Mouse (Mus musculus) hindbrain, embryonic 14.5 days (tissue): ENCODE measurements around the gene Nkain1. TPM values are rescaled to one million over a fixed set of nuclear protein-coding genes. Genes with fewer than 3 reads are reported as not detected.

Experiments
- ATAC-seq: fragments of 200-750 bp; cut with Nextera tagmentation; 2 replicates; pipeline ENCODE4 v1.8.0; 2017; ENCODE audit warnings: moderate number of reproducible peaks, mild to moderate bottlenecking, moderate TSS enrichment, moderate library complexity; ENCODE audit not compliant: low FRiP score
- DNase-seq: peaks from one replicate; pipeline ENCODE4 v3.0.0-alpha.2; 2015; ENCODE audit warnings: low spot score
- H3K27ac ChIP-seq: fragments of 300-500 bp; sonication (generic); 2 replicates; pipeline ENCODE4 v1.5.1; 2014; ENCODE audit warnings: mild to moderate bottlenecking, moderate library complexity
- H3K27me3 ChIP-seq: fragments of 300-500 bp; sonication (generic); 2 replicates; pipeline ENCODE4 v1.6.1; 2014; ENCODE audit warnings: mild to moderate bottlenecking, low read length, mixed read lengths; ENCODE audit not compliant: control insufficient read depth, insufficient read depth
- H3K36me3 ChIP-seq: fragments of 300-500 bp; sonication (generic); replicated peaks from 2 replicates; pipeline ENCODE4 v1.6.1; 2014; ENCODE audit not compliant: control insufficient read depth, insufficient read depth
- H3K4me1 ChIP-seq: fragments of 300-500 bp; sonication (generic); replicated peaks from 2 replicates; pipeline ENCODE4 v1.6.1; 2014; ENCODE audit warnings: antibody characterized with exemption, low read length, mixed read lengths; ENCODE audit not compliant: control insufficient read depth, insufficient read depth
- H3K4me2 ChIP-seq: fragments of 300-500 bp; sonication (generic); replicated peaks from 2 replicates; pipeline ENCODE4 v1.6.1; 2014; ENCODE audit warnings: mild to moderate bottlenecking, moderate library complexity
- H3K4me3 ChIP-seq: fragments of 300-500 bp; sonication (generic); replicated peaks from 2 replicates; pipeline ENCODE4 v1.5.1; 2014; ENCODE audit warnings: mild to moderate bottlenecking, low read length
- H3K9ac ChIP-seq: fragments of 300-500 bp; sonication (generic); 2 replicates; pipeline ENCODE4 v1.6.1; 2014
- H3K9me3 ChIP-seq: fragments of 300-500 bp; sonication (generic); 2 replicates; pipeline ENCODE4 v1.6.1; 2016; ENCODE audit warnings: low read length; ENCODE audit not compliant: control insufficient read depth
- WGBS: fragments of 180-500 bp; shearing (Covaris S2); extraction: QIAGEN DNeasy Blood & Tissue Kit; methylation state at CpG from one replicate; pipeline ENCODE4 v1.1.7; 2014; 5-methylcytosine and 5-hydroxymethylcytosine counted together
- polyA plus RNA-seq: library from polyadenylated mRNA; unstranded; fragments of >200 nt; fragmentation: Nextera tagmentation; extraction: Ambion mirVana; gene quantifications from 2 replicates; pipeline ENCODE4 v1.2.1, GENCODE M21; 2014

Nkain1 gene
- polyA plus RNA-seq, 1 experiment from 2014 or later = 20.9 TPM

DNA sequence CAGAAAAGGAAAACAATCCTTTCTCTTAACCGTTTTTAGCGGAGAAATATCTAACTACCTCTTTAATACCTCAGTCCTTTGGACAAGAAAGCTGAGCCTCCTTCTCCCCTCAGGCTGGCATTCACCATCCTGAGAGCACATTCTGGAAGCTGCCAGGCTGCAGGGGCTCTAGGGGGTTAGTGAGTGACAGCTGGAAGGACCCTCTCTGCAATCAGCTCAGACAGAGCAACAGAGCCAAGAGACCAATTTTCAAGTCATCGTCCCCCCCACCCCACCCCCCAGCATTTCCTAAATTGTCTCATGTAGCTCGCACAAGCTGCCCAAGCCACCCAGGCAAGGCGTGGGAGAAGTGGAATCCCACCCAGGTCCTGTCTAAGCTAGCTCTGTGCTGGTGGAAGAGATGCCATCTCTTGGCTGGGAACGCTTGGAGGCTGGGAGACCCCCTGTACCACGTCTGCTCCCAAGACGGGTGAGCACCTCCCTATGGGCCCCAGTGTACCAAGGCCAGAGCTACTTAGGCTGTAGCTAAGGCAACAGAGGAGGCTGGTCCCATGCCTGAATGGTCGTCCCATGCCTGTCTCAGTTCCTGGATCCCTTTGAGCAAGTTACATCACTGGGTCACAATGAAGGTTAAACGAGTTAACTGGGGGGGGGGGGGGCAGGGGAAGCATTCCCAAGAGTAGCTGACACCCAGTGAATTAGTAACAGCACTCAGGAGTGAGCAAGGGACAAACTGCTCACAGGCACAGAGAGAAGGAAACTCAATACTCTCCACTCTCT is 2.8 kb downstream of the Nkain1 start:
- peak overlapping the region; percentile 96 for H3K4me3 ChIP-seq
- 24% methylated on average over 10 of the region's 10 CpGs for WGBS
- no peaks in the 10 kb centered on the region for H3K9me3 ChIP-seq
- peak overlapping the region; percentile 60 for H3K4me2 ChIP-seq
- H3K4me1 ChIP-seq = peaks cover 50% of the 10 kb centered on the region
- DNase-seq (no peak), ATAC-seq (peak; percentile 12)
- H3K27me3 ChIP-seq = no peaks in the 10 kb centered on the region
- peak overlapping the region; percentile 35; the same call in 1 of the 2 replicates for H3K9ac ChIP-seq
- peak overlapping the region; percentile 62 for H3K27ac ChIP-seq
- no peaks in the 10 kb centered on the region for H3K36me3 ChIP-seq

DNA sequence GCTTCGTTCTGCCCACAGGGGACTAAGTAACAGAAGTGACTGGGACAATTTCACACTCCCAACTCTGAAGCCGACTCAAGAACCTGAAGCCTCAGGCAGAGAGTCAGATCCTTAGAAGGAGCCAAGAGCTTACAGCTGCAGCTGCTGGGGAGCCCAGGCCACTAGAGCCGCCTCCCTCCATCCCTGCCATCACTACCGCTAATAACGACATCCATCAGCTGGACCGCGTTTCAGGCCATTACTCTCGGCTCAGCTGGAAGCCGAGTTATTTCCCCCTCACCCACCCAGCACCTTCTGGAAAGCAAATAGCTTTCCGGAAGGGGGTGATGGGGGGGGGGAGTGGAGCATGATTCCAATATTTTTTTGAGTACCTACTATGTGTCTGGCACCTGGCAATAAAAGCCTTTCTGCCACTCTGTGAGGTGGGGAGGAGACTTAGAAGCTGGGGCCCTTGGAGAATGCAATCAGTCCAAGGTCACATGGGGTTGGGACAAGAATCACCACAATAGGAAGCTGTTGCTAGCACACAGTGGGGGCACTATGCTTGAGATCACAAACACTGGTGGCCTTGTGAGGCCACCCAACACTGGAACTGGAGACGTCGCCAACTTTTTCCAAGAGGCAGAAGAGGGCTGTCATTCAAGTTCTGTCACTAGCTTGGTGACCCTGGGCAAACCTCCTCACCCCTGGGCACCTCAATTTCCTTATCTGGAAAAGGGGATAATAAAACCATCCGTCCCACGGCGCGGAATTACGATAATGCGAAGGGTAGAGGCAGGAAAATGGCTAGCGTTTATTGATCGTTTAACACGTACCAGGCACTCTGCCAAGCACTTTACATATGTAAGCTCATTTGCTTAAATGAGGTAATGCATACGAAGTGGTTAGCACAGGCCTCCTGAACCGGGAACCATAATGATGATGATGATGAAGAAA is 5.7 kb downstream of the Nkain1 start:
- Histone ChIP-seq H3K9me3 (no peaks in the 10 kb centered on the region), H3K4me3 (no peak overlapping the region), H3K27ac (peak overlapping the region; percentile 14), H3K4me1 (peaks cover 70% of the 10 kb centered on the region), H3K9ac (no peak overlapping the region), H3K4me2 (0 out of 2 replicates have a peak overlapping the region, but pooled peaks have one; percentile 33), H3K27me3 (no peaks in the 10 kb centered on the region), H3K36me3 (no peaks in the 10 kb centered on the region)
- WGBS = 50% methylated on average over 23 of the region's 23 CpGs
- DNase-seq (no peak), ATAC-seq (no peak)

DNA sequence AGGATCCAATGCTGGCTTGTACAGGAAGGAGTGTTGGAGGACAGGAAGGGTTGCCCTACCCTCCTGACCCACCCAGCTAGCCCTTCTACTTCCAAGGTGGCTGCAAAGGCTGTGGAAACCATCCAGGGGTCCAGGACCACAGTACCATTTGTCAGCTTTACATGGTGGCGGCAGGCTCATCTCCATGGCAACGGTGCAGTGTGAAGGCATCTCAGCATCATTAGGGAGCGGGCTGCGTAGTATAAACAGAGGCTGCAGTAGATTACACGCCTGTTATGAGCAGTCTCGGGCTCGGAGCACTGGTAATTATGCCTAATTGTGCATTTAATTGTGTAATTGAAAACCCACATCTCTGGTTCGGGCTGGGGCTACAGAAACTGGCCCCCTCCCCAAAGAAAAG is 10.2 kb downstream of the Nkain1 start:
- H3K4me2 ChIP-seq = peak overlapping the region; percentile 27
- H3K27ac ChIP-seq = peak overlapping the region; percentile 65
- no peaks in the 10 kb centered on the region for H3K9me3 ChIP-seq
- H3K4me1 ChIP-seq = peaks cover 72% of the 10 kb centered on the region
- WGBS = 13% methylated on average over 8 of the region's 8 CpGs
- no peaks in the 10 kb centered on the region for H3K27me3 ChIP-seq
- no peak overlapping the region for H3K9ac ChIP-seq
- no peak overlapping the region for H3K4me3 ChIP-seq
- no peaks in the 10 kb centered on the region for H3K36me3 ChIP-seq
- ATAC-seq (peak; percentile 70; the same call in 1 of the 2 replicates), DNase-seq (peak; percentile 69)

DNA sequence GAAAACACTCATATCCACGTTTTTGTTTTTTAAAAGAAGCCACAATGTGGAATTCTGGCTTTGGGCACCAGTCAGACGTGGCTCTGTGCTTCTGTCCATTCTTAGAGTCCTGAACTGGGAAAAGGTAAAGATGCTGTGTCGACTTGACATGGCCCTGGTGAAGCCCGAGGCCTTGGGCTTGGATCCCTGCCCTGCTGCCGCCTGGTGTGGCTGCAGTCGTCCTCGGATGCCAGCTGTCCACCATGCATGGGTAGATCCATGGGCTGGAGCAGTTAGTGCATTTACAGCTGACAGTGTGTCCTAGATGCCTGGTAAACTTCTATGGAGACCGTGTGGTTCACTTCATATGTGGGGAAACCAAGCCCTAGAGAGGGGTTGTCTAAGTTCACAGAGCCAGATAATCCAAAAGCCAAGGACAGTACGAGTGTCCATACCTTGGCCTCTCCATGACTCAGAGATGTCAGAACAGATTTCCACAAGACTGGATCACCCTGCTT is 10.7 kb downstream of the Nkain1 start:
- Histone ChIP-seq H3K27ac (peak overlapping the region; percentile 65), H3K9me3 (no peaks in the 10 kb centered on the region), H3K27me3 (no peaks in the 10 kb centered on the region), H3K4me2 (peak overlapping the region; percentile 27), H3K4me1 (peaks cover 67% of the 10 kb centered on the region), H3K36me3 (no peaks in the 10 kb centered on the region), H3K4me3 (no peak overlapping the region), H3K9ac (no peak overlapping the region)
- no peak for DNase-seq
- WGBS = 76% methylated on average over 9 of the region's 9 CpGs
- no peak for ATAC-seq

DNA sequence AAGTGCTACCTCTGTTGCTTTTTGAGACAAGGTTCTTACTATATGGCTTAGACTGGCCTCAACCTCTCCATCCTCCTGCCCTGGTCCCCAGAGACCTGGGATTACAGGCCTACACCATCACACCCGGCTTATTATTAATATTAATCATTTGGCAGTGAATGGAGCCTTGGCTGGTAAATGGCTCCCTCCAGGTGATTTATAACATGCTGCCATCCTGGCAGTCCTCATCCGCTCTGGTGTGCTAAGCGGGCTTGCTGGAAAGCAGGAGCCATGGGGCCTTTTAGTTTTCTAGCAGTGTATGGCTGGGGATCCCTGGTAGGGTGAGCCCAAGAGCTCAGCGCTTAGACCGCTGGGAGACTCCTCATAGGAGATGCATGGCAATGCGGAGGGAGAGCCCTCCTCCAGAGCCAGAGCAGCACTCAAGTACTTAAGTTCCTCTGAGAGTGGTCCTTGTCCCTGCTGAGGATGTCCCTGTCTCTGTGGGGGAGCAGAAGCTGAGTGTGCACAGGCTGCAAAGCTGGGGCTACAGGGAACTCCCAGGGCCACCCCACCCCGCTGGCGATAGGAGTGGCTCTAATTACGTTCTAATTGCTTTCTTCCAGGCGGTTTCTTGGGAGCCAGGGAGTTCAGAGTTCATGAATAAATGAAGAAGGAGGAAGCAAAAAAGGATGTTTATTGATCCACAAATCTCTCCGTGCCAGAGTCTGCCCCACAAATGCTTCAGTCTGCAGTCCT is 13.2 kb downstream of the Nkain1 start:
- ATAC-seq = peak; percentile 32; the same call in 1 of the 2 replicates
- DNase-seq = no peak
- WGBS = 26% methylated on average over 11 of the region's 11 CpGs
- peaks cover 60% of the 10 kb centered on the region for H3K4me1 ChIP-seq
- no peak overlapping the region for H3K4me3 ChIP-seq
- H3K9me3 ChIP-seq = no peaks in the 10 kb centered on the region
- H3K27me3 ChIP-seq = no peaks in the 10 kb centered on the region
- no peaks in the 10 kb centered on the region for H3K36me3 ChIP-seq
- H3K9ac ChIP-seq = no peak overlapping the region
- peak overlapping the region; percentile 48; the same call in 1 of the 2 replicates for H3K27ac ChIP-seq
- no peak overlapping the region for H3K4me2 ChIP-seq

DNA sequence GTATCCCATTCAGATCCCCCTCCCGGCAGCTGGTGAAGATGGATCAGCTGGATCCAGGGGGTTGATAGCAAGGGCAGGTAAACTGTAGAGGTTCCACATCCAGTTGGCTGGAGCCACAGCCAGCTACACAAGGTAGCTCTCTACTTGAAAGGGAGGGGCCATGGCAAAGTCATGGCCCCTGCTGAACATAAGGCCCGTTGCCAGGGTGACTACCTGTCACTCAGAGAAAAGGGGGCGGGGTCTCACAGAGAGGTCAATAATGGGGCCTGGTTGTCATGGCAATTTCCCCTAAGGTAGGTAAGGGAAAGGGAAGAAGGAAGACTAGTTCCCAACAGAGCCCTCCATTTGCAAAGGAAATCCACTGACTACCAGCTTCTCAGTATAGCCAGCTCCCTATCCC is 14.8 kb downstream of the Nkain1 start:
- H3K27ac ChIP-seq = no peak overlapping the region
- peaks cover 49% of the 10 kb centered on the region for H3K4me1 ChIP-seq
- DNase-seq = no peak

DNA sequence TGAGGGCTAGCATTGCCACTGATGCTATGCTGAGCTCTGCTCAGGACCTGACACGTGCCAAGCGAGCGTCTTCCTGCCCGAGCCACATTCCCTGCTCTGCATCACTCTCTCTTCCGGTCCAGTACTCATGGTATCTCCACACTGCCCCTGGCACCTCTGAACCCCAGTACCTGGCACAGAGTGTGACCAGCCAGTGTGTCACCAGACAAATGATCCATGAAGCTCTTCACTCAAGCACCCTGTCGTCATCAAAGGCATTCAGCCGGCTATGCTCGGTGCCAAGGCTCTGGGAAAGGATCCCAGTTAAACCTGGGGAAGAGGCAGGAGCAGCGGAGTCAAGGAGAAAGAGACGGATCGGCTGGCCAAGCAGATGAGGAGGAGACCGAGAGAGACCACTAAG is 16.1 kb downstream of the Nkain1 start:
- Histone ChIP-seq H3K4me3 (no peak overlapping the region), H3K27me3 (no peaks in the 10 kb centered on the region), H3K4me2 (no peak overlapping the region), H3K36me3 (no peaks in the 10 kb centered on the region), H3K9ac (no peak overlapping the region), H3K27ac (no peak overlapping the region), H3K9me3 (no peaks in the 10 kb centered on the region), H3K4me1 (peaks cover 39% of the 10 kb centered on the region)
- no peak for ATAC-seq
- no peak for DNase-seq
- 73% methylated on average over 12 of the region's 12 CpGs for WGBS

More for the DNA sequence above, 14.8 kb downstream of the Nkain1 start:
- H3K9ac ChIP-seq = no peak overlapping the region
- no peak overlapping the region for H3K4me3 ChIP-seq
- ATAC-seq = no peak
- H3K4me2 ChIP-seq = no peak overlapping the region
- H3K27me3 ChIP-seq = no peaks in the 10 kb centered on the region
- H3K36me3 ChIP-seq = no peaks in the 10 kb centered on the region
- WGBS = 66% methylated on average over 3 of the region's 3 CpGs
- H3K9me3 ChIP-seq = no peaks in the 10 kb centered on the region

DNA sequence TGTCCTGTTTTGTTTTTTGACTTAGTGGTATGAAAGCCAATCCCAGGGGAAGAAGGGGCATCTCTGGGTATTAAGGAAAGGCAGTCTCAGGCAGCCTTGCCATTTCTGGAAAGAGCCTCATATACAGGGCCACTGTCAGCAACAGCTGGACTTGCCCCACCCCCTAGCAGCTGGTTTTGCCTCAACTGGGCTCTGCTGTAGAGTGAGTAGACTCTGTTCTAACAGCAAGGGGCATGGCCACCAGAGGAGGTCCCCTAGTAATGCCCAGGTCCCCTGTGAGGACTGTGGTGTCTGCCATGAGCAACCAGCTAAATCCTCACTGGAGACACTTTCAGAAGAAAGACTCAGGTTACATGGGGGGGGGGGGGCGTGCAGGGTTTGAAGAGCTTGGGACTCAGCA is 17.0 kb downstream of the Nkain1 start:
- H3K4me1 ChIP-seq = peaks cover 39% of the 10 kb centered on the region
- no peak for ATAC-seq
- no peak overlapping the region for H3K4me2 ChIP-seq
- H3K9me3 ChIP-seq = no peaks in the 10 kb centered on the region
- no peaks in the 10 kb centered on the region for H3K27me3 ChIP-seq
- DNase-seq = no peak
- no peaks in the 10 kb centered on the region for H3K36me3 ChIP-seq
- H3K4me3 ChIP-seq = no peak overlapping the region
- H3K9ac ChIP-seq = no peak overlapping the region
- no peak overlapping the region for H3K27ac ChIP-seq
- 60% methylated on average over 1 of the region's 1 CpGs for WGBS
